Mouse (Mus musculus): ENCODE results near the gene Lrp2bp. TPM values are rescaled to one million over a fixed set of nuclear protein-coding genes. Genes with fewer than 3 reads are reported as not detected.

The Lrp2bp gene
- polyA plus RNA-seq, 1 experiment = 0.45 TPM

- TF ChIP-seq POLR2A (IDR thresholded peaks at IDR 0.05; ENCODE audit: borderline replicate concordance, extremely low read depth, low read depth, low read length) (no peak), CTCF (IDR thresholded peaks at IDR 0.05; ENCODE audit: insufficient read depth, low read length) (peak; percentile 38; the same call in 1 of the 2 replicates)
- no peak overlapping the region for H3K4me3 ChIP-seq (replicated peaks; ENCODE audit: extremely low read depth, low read depth, low read length)
- no peak for DNase-seq
- H3K4me1 ChIP-seq (ENCODE audit: control insufficient read depth, insufficient read depth, low read length) = peaks cover 2% of the 10 kb centered on the region; the same call in 1 of the 2 replicates
- WGBS = 98% methylated on average over 2 of the region's 2 CpGs
Observed at GRCm38 (mm10) chr8:45994111-45994510, 5.0 kb upstream of the Lrp2bp start.

- no peak overlapping the region for H3K4me3 ChIP-seq (replicated peaks; ENCODE audit: extremely low read depth, low read depth, low read length)
- 53% methylated on average over 3 of the region's 3 CpGs for WGBS
- DNase-seq = no peak
- peaks cover 3% of the 10 kb centered on the region; the same call in 1 of the 2 replicates for H3K4me1 ChIP-seq (ENCODE audit: control insufficient read depth, insufficient read depth, low read length)
- no peak for TF ChIP-seq CTCF (IDR thresholded peaks at IDR 0.05; ENCODE audit: insufficient read depth, low read length)
- no peak for TF ChIP-seq POLR2A (IDR thresholded peaks at IDR 0.05; ENCODE audit: borderline replicate concordance, extremely low read depth, low read depth, low read length)
Observed at GRCm38 (mm10) chr8:45995576-45995975, 3.5 kb upstream of the Lrp2bp start.

- no peak for DNase-seq
- WGBS = 62% methylated on average over 2 of the region's 2 CpGs
- Histone ChIP-seq H3K4me1 (ENCODE audit: control insufficient read depth, insufficient read depth, low read length) (peaks cover 3% of the 10 kb centered on the region; the same call in 1 of the 2 replicates), H3K4me3 (replicated peaks; ENCODE audit: extremely low read depth, low read depth, low read length) (no peak overlapping the region)
- no peak for TF ChIP-seq POLR2A (IDR thresholded peaks at IDR 0.05; ENCODE audit: borderline replicate concordance, extremely low read depth, low read depth, low read length)
- peak; percentile 50 for TF ChIP-seq CTCF (IDR thresholded peaks at IDR 0.05; ENCODE audit: insufficient read depth, low read length)
Observed at GRCm38 (mm10) chr8:45998228-45998627, 875 bp upstream of the Lrp2bp start.

- TF ChIP-seq CTCF (IDR thresholded peaks at IDR 0.05; ENCODE audit: insufficient read depth, low read length) (no peak), POLR2A (IDR thresholded peaks at IDR 0.05; ENCODE audit: borderline replicate concordance, extremely low read depth, low read depth, low read length) (peak; percentile 79)
- DNase-seq = peak; percentile 99
- Histone ChIP-seq H3K4me1 (ENCODE audit: control insufficient read depth, insufficient read depth, low read length) (peaks cover 3% of the 10 kb centered on the region; the same call in 1 of the 2 replicates), H3K4me3 (replicated peaks; ENCODE audit: extremely low read depth, low read depth, low read length) (peak overlapping the region; percentile 80)
- 3% methylated on average over 55 of the region's 55 CpGs for WGBS
Observed at GRCm38 (mm10) chr8:45999784-46000705, 942 bp downstream of the Lrp2bp start.

GRCm38 (mm10) chr8:46005596-46005995 is 6.5 kb downstream of the Lrp2bp start, which contains the start of gene Ankrd37:
Ankrd37 (minus strand) TSS chr8:46005707.
- H3K4me3 ChIP-seq (replicated peaks; ENCODE audit: extremely low read depth, low read depth, low read length) = no peak within 1 kb of the TSS
- WGBS = 50% methylated on average over 4 of the region's 4 CpGs
- TF ChIP-seq POLR2A (IDR thresholded peaks at IDR 0.05; ENCODE audit: borderline replicate concordance, extremely low read depth, low read depth, low read length) (no peak), CTCF (IDR thresholded peaks at IDR 0.05; ENCODE audit: insufficient read depth, low read length) (no peak)
- no peak for DNase-seq
- H3K4me1 ChIP-seq (ENCODE audit: control insufficient read depth, insufficient read depth, low read length) = peaks cover 2% of the 10 kb centered on the region; the same call in 1 of the 2 replicates

- 75% methylated on average over 3 of the region's 3 CpGs for WGBS
Observed at GRCm38 (mm10) chr8:46007050-46007672, 8.1 kb downstream of the Lrp2bp start.

GRCm38 (mm10) chr8:46010306-46010705 is 11.2 kb downstream of the Lrp2bp start:
- Histone ChIP-seq H3K4me3 (replicated peaks; ENCODE audit: extremely low read depth, low read depth, low read length) (no peak overlapping the region), H3K4me1 (ENCODE audit: control insufficient read depth, insufficient read depth, low read length) (peaks cover 5% of the 10 kb centered on the region)
- no peak for DNase-seq
- TF ChIP-seq POLR2A (IDR thresholded peaks at IDR 0.05; ENCODE audit: borderline replicate concordance, extremely low read depth, low read depth, low read length) (no peak), CTCF (IDR thresholded peaks at IDR 0.05; ENCODE audit: insufficient read depth, low read length) (no peak)
- 66% methylated on average over 2 of the region's 2 CpGs for WGBS

More at GRCm38 (mm10) chr8:46007050-46007672, 8.1 kb downstream of the Lrp2bp start:
- TF ChIP-seq CTCF (IDR thresholded peaks at IDR 0.05; ENCODE audit: insufficient read depth, low read length) = no peak
- no peak for TF ChIP-seq POLR2A (IDR thresholded peaks at IDR 0.05; ENCODE audit: borderline replicate concordance, extremely low read depth, low read depth, low read length)
- H3K4me3 ChIP-seq (replicated peaks; ENCODE audit: extremely low read depth, low read depth, low read length) = no peak overlapping the region
- peaks cover 5% of the 10 kb centered on the region for H3K4me1 ChIP-seq (ENCODE audit: control insufficient read depth, insufficient read depth, low read length)
- no peak for DNase-seq

- no peak overlapping the region for H3K4me3 ChIP-seq (replicated peaks; ENCODE audit: extremely low read depth, low read depth, low read length)
Observed at GRCm38 (mm10) chr8:46010746-46011680, 11.9 kb downstream of the Lrp2bp start.

More at GRCm38 (mm10) chr8:46010746-46011680, 11.9 kb downstream of the Lrp2bp start:
- peak; percentile 22 for DNase-seq
- TF ChIP-seq POLR2A (IDR thresholded peaks at IDR 0.05; ENCODE audit: borderline replicate concordance, extremely low read depth, low read depth, low read length) (no peak), CTCF (IDR thresholded peaks at IDR 0.05; ENCODE audit: insufficient read depth, low read length) (peak; percentile 62)
- H3K4me1 ChIP-seq (ENCODE audit: control insufficient read depth, insufficient read depth, low read length) = peaks cover 5% of the 10 kb centered on the region
- 17% methylated on average over 17 of the region's 17 CpGs for WGBS

Measured in lung, adult 2 months (tissue).